Mouse (Mus musculus) adrenal gland, postnatal 4 days (tissue): ENCODE data around the gene Gdap2. TPM values are rescaled to one million over a fixed set of nuclear protein-coding genes. Genes with fewer than 3 reads are reported as not detected.

Experiments
- DNase-seq, 2 experiments: peaks; one replicate each; pipeline ENCODE4 v3.0.0; 2021 to 2022; ENCODE audit warnings: low spot score in 2 of 2, mixed read lengths in 2 of 2
- total RNA-seq, 2 experiments: library from RNA; stranded (reverse); gene quantifications; 2 replicates each; pipeline ENCODE4 v1.2.3; 2021

Gdap2 gene
- total RNA-seq, 2 experiments from 2014 or later, result 17.4 to 20.9 TPM

GRCm38 (mm10) chr3:100242230-100242629 lies 80.0 kb downstream of the Gdap2 start:
- no peak for DNase-seq

GRCm38 (mm10) chr3:100246286-100246825 lies 84.2 kb downstream of the Gdap2 start:
- no peak for DNase-seq

Other genes with a start within 250 kb of the Gdap2 start
- 10 to 100 TPM; 30.6 to 37.4 TPM for gene Wdr3, start within 50 bp of the Gdap2 start, total RNA-seq